ENCODE assay signal across 7 mouse cellular contexts in genomic region chr1:39030108-39030507, GRCm38 (mm10). TPM values are rescaled to one million over a fixed set of nuclear protein-coding genes. Genes with fewer than 3 reads are reported as not detected.
DNase-seq lines count a peak whose midpoint lies in the region; ATAC-seq and TF ChIP-seq lines count a peak whose summit lies in the region.

No protein-coding gene starts in this region.

- intact Hi-C loops in left cerebral cortex, postnatal 4 days (cut with DNase I) = no loop called here

- no peak overlapping the region for H3K4me3 ChIP-seq in thymus, adult 2 months (ENCODE audit: control insufficient read depth, insufficient read depth, low read length)
- H3K4me3 ChIP-seq in liver, embryonic 13.5 days (replicated peaks) = peak overlapping the region; percentile 21

- H3K4me1 ChIP-seq in thymus, adult 2 months (replicated peaks; ENCODE audit: control insufficient read depth, insufficient read depth, low read length) = peaks cover 36% of the 10 kb centered on the region
- no peaks in the 10 kb centered on the region for H3K4me1 ChIP-seq in liver, embryonic 13.5 days (replicated peaks)

- peak; percentile 42 for DNase-seq in thymus, postnatal 0 days (ENCODE audit: low spot score)
- no peak for DNase-seq in thymus, adult 2 months
- DNase-seq in liver, embryonic 13.5 days = no peak
- no peak for DNase-seq in left cerebral cortex, postnatal 4 days
- DNase-seq in spleen, adult 18-20 months = no peak

- no peaks in the 10 kb centered on the region for H3K9me3 ChIP-seq in liver, embryonic 13.5 days (replicated peaks)

- H3K27ac ChIP-seq in thymus, adult 2 months (ENCODE audit: control insufficient read depth, insufficient read depth, low read length) = no peak overlapping the region
- H3K27ac ChIP-seq in liver, embryonic 13.5 days = no peak overlapping the region

- no peak overlapping the region for H3K9ac ChIP-seq in liver, embryonic 13.5 days

- H3K4me2 ChIP-seq in liver, embryonic 13.5 days = peak overlapping the region; percentile 39

- ATAC-seq in granulocyte monocyte progenitor cell, adult 5-6 weeks (replicated peaks; ENCODE audit: poor library complexity, severe bottlenecking) = peak; percentile 84
- no peak for ATAC-seq in liver, embryonic 13.5 days (ENCODE audit: low read depth)
- no peak for ATAC-seq in frontal cortex, adult (ENCODE audit: low TSS enrichment)

- TF ChIP-seq POLR2A in thymus, adult 2 months (IDR thresholded peaks at IDR 0.05; ENCODE audit: control insufficient read depth, extremely low read depth, insufficient read depth, low read length, poor library complexity) = no peak

- H3K27me3 ChIP-seq in thymus, adult 2 months (ENCODE audit: control insufficient read depth, insufficient read depth, low read length) = no peaks in the 10 kb centered on the region
- no peaks in the 10 kb centered on the region for H3K27me3 ChIP-seq in liver, embryonic 13.5 days

- no peak for TF ChIP-seq CTCF in thymus, adult 2 months (IDR thresholded peaks at IDR 0.05; ENCODE audit: borderline replicate concordance, control insufficient read depth, extremely low read depth, insufficient read depth, low read length, poor library complexity)

- no peaks in the 10 kb centered on the region for H3K36me3 ChIP-seq in thymus, adult 2 months (ENCODE audit: control insufficient read depth, insufficient read depth, low read length)
- no peaks in the 10 kb centered on the region for H3K36me3 ChIP-seq in liver, embryonic 13.5 days

- 13% methylated on average over 7 of the region's 7 CpGs for WGBS in thymus, adult 2 months
- 12% methylated on average over 7 of the region's 7 CpGs for WGBS in liver, embryonic 13.5 days (ENCODE audit: insufficient replicate concordance)

RNA-seq across cellular contexts. Expression of gene Pdcl3, which starts 44.7 kb away (rescaled TPM):
- 117 and 123 TPM in 2 replicates for polyA plus RNA-seq in thymus, postnatal 0 days (2015; fragmentation: Nextera tagmentation; extraction: Ambion mirVana)
- polyA plus RNA-seq in thymus, adult 2 months (2012; rRNA removed) = 18.0 and 22.2 TPM in 2 replicates
- 71.6 and 80.5 TPM in 2 replicates for total RNA-seq in granulocyte monocyte progenitor cell, adult 5-6 weeks (2014; fragmentation: Nextera tagmentation)
- total RNA-seq in granulocyte monocyte progenitor cell, adult 5-6 weeks (2017) = 44.2 and 73.6 TPM in 2 replicates
- polyA plus RNA-seq in liver, embryonic 13.5 days (2015; fragmentation: Nextera tagmentation; extraction: Ambion mirVana) = 50.9 and 60.3 TPM in 2 replicates
- 10 to 100 TPM; 64.4 to 68.7 TPM for total RNA-seq in left cerebral cortex, postnatal 4 days (2021)
